Mouse (Mus musculus) heart, embryonic 15.5 days (tissue): ENCODE data around the gene Kif28. TPM values are rescaled to one million over a fixed set of nuclear protein-coding genes. Genes with fewer than 3 reads are reported as not detected.

Experiments used
- polyA plus RNA-seq: library from polyadenylated mRNA; unstranded; fragments of >200 nt; fragmentation: Nextera tagmentation; extraction: Ambion mirVana; gene quantifications from 2 replicates; pipeline ENCODE4 v1.2.1, GENCODE M21; 2015

Kif28 gene
- polyA plus RNA-seq, 1 experiment from 2014 or later: 0.08 TPM

Other genes with a start within 250 kb of the Kif28 start
- gene Smyd3, start 227.2 kb downstream of the Kif28 start, polyA plus RNA-seq: 9.1 and 11.1 TPM in 2 replicates
- 19.8 and 27.9 TPM in 2 replicates for gene Tfb2m, start 199.0 kb downstream of the Kif28 start, polyA plus RNA-seq
- gene Cnst, start 198.9 kb downstream of the Kif28 start, polyA plus RNA-seq: 16.6 and 18.3 TPM in 2 replicates
- gene Sccpdh, start 77.1 kb downstream of the Kif28 start, polyA plus RNA-seq: 87.0 and 94.9 TPM in 2 replicates
- gene Gm10518, start 58.1 kb upstream of the Kif28 start, polyA plus RNA-seq: 0.22 TPM in 1 of 2 replicates, not detected in the other
- 12.2 and 17.2 TPM in 2 replicates for gene Ahctf1, start 58.4 kb upstream of the Kif28 start, polyA plus RNA-seq
- 11.4 and 12.6 TPM in 2 replicates for gene Cdc42bpa, start 215.2 kb upstream of the Kif28 start, polyA plus RNA-seq